Mouse (Mus musculus): Measurements from ENCODE around the gene Fgf14. TPM values are rescaled to one million over a fixed set of nuclear protein-coding genes. Genes with fewer than 3 reads are reported as not detected.

Gene Fgf14
- polyA plus RNA-seq, 1 experiment from 2014 or later, result 0.20 TPM

DNA sequence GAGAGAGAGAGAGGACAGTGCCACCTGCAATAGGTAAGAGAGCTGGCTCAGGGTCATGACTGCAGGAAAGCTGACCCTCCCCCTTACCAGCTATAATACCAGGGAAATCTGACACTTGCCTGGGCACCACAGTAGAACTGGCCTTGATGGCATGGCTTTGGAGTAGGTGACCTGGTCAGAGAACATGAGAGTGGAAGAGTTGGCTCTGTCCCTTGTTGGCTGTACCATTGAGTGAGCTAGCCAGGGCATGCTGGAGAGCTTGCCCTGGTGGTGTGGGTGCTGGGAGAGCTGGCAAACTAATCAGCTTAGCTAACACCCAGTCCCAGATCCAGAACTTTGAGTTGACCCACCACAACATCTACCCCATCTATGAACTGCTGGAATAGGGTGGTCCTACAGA, 348.5 kb downstream of the Fgf14 start:
- Histone ChIP-seq H3K9ac (replicated peaks; ENCODE audit: low read length) (no peak overlapping the region), H3K4me2 (replicated peaks; ENCODE audit: low read depth, low read length) (no peak overlapping the region), H3K4me1 (ENCODE audit: insufficient read depth, low read length) (no peaks in the 10 kb centered on the region), H3K9me3 (ENCODE audit: low read length) (no peaks in the 10 kb centered on the region), H3K27me3 (ENCODE audit: insufficient read depth, low read length) (no peaks in the 10 kb centered on the region), H3K4me3 (ENCODE audit: low read length) (no peak overlapping the region), H3K36me3 (ENCODE audit: insufficient read depth, low read length) (no peaks in the 10 kb centered on the region), H3K27ac (ENCODE audit: low read length) (no peak overlapping the region)
- ATAC-seq (ENCODE audit: low FRiP score, low TSS enrichment), result no peak

DNA sequence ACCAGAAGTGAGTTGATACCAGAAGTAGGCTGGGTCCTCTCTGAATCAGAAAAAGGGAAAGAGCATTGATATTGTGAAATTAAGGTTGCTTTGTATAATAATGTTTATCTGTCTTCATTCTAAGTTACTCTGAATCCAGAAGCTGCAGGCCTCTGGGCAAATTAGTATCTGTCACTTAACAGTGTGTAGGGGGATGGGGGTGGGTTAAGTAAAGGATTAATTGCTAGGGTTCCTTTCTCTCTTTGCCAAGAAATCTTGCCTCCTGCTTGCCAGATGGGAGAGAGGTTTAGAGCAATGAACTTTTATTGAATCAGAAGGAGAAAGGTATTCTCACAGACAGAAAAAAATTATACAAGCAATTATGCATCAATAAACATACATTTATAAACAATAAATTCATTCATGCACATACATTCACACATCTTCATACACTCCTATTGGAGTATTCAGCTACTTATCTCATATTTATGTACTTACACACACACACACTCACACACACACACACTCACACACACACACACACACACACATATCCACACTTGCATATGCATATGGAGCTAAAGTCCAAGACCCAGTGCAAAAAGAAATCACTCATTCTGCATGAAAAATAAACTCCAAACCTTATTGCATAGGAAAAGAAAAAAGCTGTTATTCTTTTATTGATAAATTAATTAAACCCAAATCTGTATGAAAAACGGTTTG, 357.8 kb downstream of the Fgf14 start:
- Histone ChIP-seq H3K36me3 (ENCODE audit: insufficient read depth, low read length) (no peaks in the 10 kb centered on the region), H3K27me3 (ENCODE audit: insufficient read depth, low read length) (no peaks in the 10 kb centered on the region), H3K4me2 (replicated peaks; ENCODE audit: low read depth, low read length) (no peak overlapping the region), H3K4me1 (ENCODE audit: insufficient read depth, low read length) (no peaks in the 10 kb centered on the region), H3K4me3 (ENCODE audit: low read length) (no peak overlapping the region), H3K27ac (ENCODE audit: low read length) (no peak overlapping the region), H3K9me3 (ENCODE audit: low read length) (no peaks in the 10 kb centered on the region), H3K9ac (replicated peaks; ENCODE audit: low read length) (no peak overlapping the region)
- 57% methylated on average over 1 of the region's 1 CpGs for WGBS
- no peak for ATAC-seq (ENCODE audit: low FRiP score, low TSS enrichment)

DNA sequence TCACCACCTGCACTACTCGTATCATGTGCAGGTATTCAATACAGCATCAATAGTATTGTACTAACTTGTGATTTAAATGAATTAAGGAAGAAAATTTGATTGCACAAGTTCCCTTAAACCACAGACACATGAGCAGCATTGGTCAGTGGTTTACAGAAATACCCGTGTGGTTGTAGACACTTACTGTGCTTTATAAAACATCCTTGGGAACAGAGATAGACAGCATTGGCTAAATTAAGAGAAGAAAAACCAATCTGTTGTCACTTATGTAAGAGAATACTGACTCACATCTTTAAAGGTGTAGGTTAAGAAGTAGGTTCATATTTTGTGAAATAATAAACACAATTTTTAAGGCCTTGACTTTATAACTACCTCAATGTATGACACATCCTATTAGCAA, 361.4 kb downstream of the Fgf14 start:
- no peak for ATAC-seq (ENCODE audit: low FRiP score, low TSS enrichment)
- H3K27me3 ChIP-seq (ENCODE audit: insufficient read depth, low read length), result no peaks in the 10 kb centered on the region
- WGBS, result 88% methylated on average over 2 of the region's 2 CpGs

DNA sequence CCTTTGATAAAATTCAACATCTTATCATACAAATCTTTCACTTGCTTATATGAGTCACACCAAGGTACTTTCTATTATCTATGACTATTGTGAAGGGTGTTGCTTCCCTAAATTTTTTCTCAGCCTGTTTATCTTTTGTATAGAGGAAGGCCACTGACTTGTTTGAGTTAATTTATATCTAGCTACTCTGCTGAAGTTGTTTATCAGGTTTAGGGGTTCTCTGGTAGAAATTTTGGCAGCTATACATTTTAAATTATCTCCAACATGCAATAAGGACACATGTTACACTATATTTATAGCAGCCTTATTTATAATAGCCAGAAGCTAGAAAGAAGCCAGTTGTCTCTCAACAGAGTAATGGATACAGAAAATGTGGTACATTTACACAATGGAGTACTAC, 389.9 kb downstream of the Fgf14 start:
- no peaks in the 10 kb centered on the region for H3K36me3 ChIP-seq (ENCODE audit: insufficient read depth, low read length)
- H3K9me3 ChIP-seq (ENCODE audit: low read length), result no peaks in the 10 kb centered on the region
- H3K27ac ChIP-seq (ENCODE audit: low read length), result no peak overlapping the region

More for the DNA sequence above, 361.4 kb downstream of the Fgf14 start:
- Histone ChIP-seq H3K9ac (replicated peaks; ENCODE audit: low read length) (no peak overlapping the region), H3K4me1 (ENCODE audit: insufficient read depth, low read length) (no peaks in the 10 kb centered on the region), H3K27ac (ENCODE audit: low read length) (no peak overlapping the region), H3K4me2 (replicated peaks; ENCODE audit: low read depth, low read length) (no peak overlapping the region), H3K36me3 (ENCODE audit: insufficient read depth, low read length) (no peaks in the 10 kb centered on the region), H3K9me3 (ENCODE audit: low read length) (no peaks in the 10 kb centered on the region), H3K4me3 (ENCODE audit: low read length) (no peak overlapping the region)

DNA sequence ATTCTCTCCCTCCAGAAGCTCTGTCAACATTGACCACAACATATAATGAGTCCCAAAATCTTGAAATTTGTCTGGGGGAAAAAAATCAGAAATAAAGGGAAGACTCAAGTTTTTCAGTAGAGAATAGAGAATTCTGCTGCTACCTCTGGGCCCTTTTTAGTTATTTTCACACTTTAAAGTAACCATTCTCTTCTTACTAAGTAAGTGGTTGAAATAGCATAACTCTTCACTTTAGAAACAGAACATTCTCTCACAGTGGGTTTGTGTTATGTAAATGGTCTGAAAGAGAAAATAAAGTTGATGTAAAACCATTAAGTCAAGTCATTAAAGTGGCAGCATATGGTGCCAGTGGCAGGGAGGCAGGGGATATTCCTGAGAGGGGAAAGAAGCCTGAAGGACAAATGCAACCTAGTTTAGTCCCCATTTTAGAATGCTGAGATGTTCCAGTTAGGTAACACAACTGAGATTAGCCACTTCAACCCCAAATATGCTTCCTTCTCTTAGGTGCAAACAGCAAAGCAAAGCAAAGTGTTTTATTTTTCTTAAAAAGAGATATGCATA, 398.5 kb downstream of the Fgf14 start:
- H3K27ac ChIP-seq (ENCODE audit: low read length), result no peak overlapping the region
- no peak for ATAC-seq (ENCODE audit: low FRiP score, low TSS enrichment)
- no peak overlapping the region for H3K4me2 ChIP-seq (replicated peaks; ENCODE audit: low read depth, low read length)

More for the DNA sequence above, 389.9 kb downstream of the Fgf14 start:
- no peak overlapping the region for H3K4me3 ChIP-seq (ENCODE audit: low read length)
- H3K4me2 ChIP-seq (replicated peaks; ENCODE audit: low read depth, low read length), result no peak overlapping the region
- no peaks in the 10 kb centered on the region for H3K27me3 ChIP-seq (ENCODE audit: insufficient read depth, low read length)
- H3K4me1 ChIP-seq (ENCODE audit: insufficient read depth, low read length), result no peaks in the 10 kb centered on the region
- ATAC-seq (ENCODE audit: low FRiP score, low TSS enrichment), result no peak
- H3K9ac ChIP-seq (replicated peaks; ENCODE audit: low read length), result no peak overlapping the region

DNA sequence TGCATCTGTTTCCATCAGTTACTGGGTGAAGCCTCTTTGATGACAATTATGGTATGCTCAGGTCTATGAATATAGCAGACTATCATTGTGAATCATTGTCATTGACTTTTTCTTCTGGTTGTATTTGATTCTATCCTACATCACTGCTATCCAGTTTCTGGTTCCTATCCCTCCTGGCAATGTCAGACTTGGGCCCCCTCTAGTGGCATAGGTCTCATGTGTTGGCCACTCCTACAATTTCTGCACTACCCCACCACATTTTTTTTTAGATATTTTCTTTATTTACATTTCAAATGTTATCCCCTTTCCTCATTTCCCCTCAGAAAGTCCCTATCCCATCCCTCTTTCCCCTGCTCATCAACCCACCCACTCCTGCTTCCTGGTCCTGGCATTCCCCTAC, 409.9 kb downstream of the Fgf14 start:
- H3K27ac ChIP-seq (ENCODE audit: low read length), result no peak overlapping the region
- no peak overlapping the region for H3K9ac ChIP-seq (replicated peaks; ENCODE audit: low read length)
- H3K4me2 ChIP-seq (replicated peaks; ENCODE audit: low read depth, low read length), result no peak overlapping the region
- no peaks in the 10 kb centered on the region for H3K27me3 ChIP-seq (ENCODE audit: insufficient read depth, low read length)
- no peaks in the 10 kb centered on the region for H3K4me1 ChIP-seq (ENCODE audit: insufficient read depth, low read length)
- no peak overlapping the region for H3K4me3 ChIP-seq (ENCODE audit: low read length)
- no peaks in the 10 kb centered on the region for H3K36me3 ChIP-seq (ENCODE audit: insufficient read depth, low read length)
- H3K9me3 ChIP-seq (ENCODE audit: low read length), result no peaks in the 10 kb centered on the region
- no peak for ATAC-seq (ENCODE audit: low FRiP score, low TSS enrichment)

More for the DNA sequence above, 398.5 kb downstream of the Fgf14 start:
- Histone ChIP-seq H3K36me3 (ENCODE audit: insufficient read depth, low read length) (no peaks in the 10 kb centered on the region), H3K27me3 (ENCODE audit: insufficient read depth, low read length) (no peaks in the 10 kb centered on the region), H3K9me3 (ENCODE audit: low read length) (no peaks in the 10 kb centered on the region), H3K4me3 (ENCODE audit: low read length) (no peak overlapping the region), H3K4me1 (ENCODE audit: insufficient read depth, low read length) (no peaks in the 10 kb centered on the region), H3K9ac (replicated peaks; ENCODE audit: low read length) (no peak overlapping the region)

DNA sequence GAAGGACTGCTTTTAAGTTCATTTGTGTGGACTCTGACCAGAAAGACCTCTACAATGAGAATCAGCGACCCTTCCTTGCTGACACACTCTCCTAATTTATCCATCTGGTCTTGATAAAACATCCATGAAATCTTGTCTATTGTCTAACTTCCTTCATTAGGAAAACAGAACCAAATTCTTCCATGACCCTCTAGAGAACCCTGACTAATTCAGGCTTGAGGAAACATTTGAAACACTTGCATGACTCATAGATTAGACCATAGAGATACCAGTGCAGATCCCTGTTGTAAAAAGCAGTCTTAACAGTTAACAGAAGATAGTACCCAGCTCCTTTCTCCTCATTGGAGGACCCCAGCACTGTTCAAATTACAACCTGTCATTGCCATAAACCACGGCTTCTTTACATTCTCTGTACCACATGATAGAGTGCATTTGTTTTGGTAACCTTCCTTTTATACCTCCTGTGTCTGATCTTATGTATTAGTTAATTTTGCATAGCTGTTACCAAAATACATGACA, 412.3 kb downstream of the Fgf14 start:
- Histone ChIP-seq H3K9me3 (ENCODE audit: low read length) (no peaks in the 10 kb centered on the region), H3K4me1 (ENCODE audit: insufficient read depth, low read length) (no peaks in the 10 kb centered on the region), H3K27ac (ENCODE audit: low read length) (no peak overlapping the region), H3K4me3 (ENCODE audit: low read length) (no peak overlapping the region), H3K9ac (replicated peaks; ENCODE audit: low read length) (no peak overlapping the region), H3K36me3 (ENCODE audit: insufficient read depth, low read length) (no peaks in the 10 kb centered on the region), H3K27me3 (ENCODE audit: insufficient read depth, low read length) (no peaks in the 10 kb centered on the region), H3K4me2 (replicated peaks; ENCODE audit: low read depth, low read length) (no peak overlapping the region)
- WGBS, result 40% methylated on average over 2 of the region's 2 CpGs
- no peak for ATAC-seq (ENCODE audit: low FRiP score, low TSS enrichment)

DNA sequence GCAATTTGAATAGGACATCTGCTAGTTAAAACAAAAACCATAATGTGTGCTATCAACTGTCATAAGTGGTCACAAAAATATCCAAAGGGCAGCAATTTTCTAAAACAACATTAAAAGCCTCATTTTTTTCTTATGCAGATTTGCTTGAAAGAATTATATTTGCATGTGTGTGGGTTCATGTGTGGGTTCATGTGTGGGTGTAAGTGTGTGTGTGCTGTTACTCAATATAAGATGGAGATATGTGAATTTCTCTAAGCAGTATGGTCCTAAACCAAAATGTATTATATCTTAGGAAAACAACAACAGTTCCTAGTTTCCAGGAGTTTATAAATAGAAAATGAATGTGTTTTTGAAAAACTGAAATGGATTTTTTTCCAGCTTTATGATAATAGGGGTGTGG, 413.7 kb downstream of the Fgf14 start:
- Histone ChIP-seq H3K36me3 (ENCODE audit: insufficient read depth, low read length) (no peaks in the 10 kb centered on the region), H3K27ac (ENCODE audit: low read length) (no peak overlapping the region), H3K4me3 (ENCODE audit: low read length) (no peak overlapping the region), H3K27me3 (ENCODE audit: insufficient read depth, low read length) (no peaks in the 10 kb centered on the region), H3K9me3 (ENCODE audit: low read length) (no peaks in the 10 kb centered on the region), H3K4me1 (ENCODE audit: insufficient read depth, low read length) (no peaks in the 10 kb centered on the region), H3K9ac (replicated peaks; ENCODE audit: low read length) (no peak overlapping the region), H3K4me2 (replicated peaks; ENCODE audit: low read depth, low read length) (no peak overlapping the region)
- ATAC-seq (ENCODE audit: low FRiP score, low TSS enrichment), result no peak

DNA sequence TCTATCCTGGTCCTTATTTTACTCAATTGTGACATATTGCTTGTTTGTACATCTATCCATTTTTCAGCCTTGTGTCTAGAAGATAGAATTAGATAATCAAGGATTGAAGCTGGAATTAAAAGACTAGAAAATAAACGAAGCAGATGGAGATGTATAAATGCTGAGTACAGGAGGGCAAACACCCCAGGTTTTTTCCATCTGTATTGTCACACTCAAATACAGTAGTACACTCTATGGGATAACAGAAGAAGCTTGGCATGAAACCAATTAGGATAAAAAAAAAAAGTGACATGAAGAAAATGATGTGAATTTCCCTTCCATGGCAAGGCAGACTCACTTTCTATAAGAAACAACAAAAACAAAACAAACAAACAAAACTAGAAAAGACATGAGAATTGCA, 429.4 kb downstream of the Fgf14 start:
- no peak overlapping the region for H3K4me2 ChIP-seq (replicated peaks; ENCODE audit: low read depth, low read length)
- H3K27ac ChIP-seq (ENCODE audit: low read length), result no peak overlapping the region
- no peak overlapping the region for H3K9ac ChIP-seq (replicated peaks; ENCODE audit: low read length)
- no peaks in the 10 kb centered on the region for H3K27me3 ChIP-seq (ENCODE audit: insufficient read depth, low read length)
- H3K4me1 ChIP-seq (ENCODE audit: insufficient read depth, low read length), result no peaks in the 10 kb centered on the region
- WGBS, result 51% methylated on average over 1 of the region's 1 CpGs
- no peak for ATAC-seq (ENCODE audit: low FRiP score, low TSS enrichment)
- H3K36me3 ChIP-seq (ENCODE audit: insufficient read depth, low read length), result no peaks in the 10 kb centered on the region
- H3K4me3 ChIP-seq (ENCODE audit: low read length), result no peak overlapping the region
- H3K9me3 ChIP-seq (ENCODE audit: low read length), result no peaks in the 10 kb centered on the region

DNA sequence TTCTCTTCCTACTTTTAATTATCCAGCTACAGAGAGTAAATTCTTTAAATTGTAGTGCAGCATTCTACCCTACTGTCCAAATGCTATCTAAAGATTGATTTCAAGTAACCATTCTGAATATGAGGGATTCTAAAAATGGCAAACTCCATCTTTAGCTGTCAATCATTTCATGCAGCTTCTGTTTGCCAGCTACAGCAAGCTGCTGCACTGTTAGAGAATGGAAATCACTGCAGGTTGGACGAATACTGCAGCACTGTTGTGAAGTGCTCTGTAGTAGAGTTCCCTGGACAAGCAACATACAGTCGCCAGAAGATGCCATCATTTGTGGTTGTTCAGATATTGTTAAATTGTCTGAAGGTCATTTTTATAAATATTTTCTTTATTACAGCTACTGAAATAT, 453.5 kb downstream of the Fgf14 start:
- Histone ChIP-seq H3K4me2 (replicated peaks; ENCODE audit: low read depth, low read length) (no peak overlapping the region), H3K27ac (ENCODE audit: low read length) (no peak overlapping the region), H3K4me3 (ENCODE audit: low read length) (no peak overlapping the region), H3K9me3 (ENCODE audit: low read length) (no peaks in the 10 kb centered on the region), H3K27me3 (ENCODE audit: insufficient read depth, low read length) (no peaks in the 10 kb centered on the region), H3K4me1 (ENCODE audit: insufficient read depth, low read length) (no peaks in the 10 kb centered on the region), H3K9ac (replicated peaks; ENCODE audit: low read length) (no peak overlapping the region), H3K36me3 (ENCODE audit: insufficient read depth, low read length) (no peaks in the 10 kb centered on the region)
- no peak for ATAC-seq (ENCODE audit: low FRiP score, low TSS enrichment)
- WGBS, result 63% methylated on average over 2 of the region's 2 CpGs

All from kidney, embryonic 16.5 days (tissue).